Mouse (Mus musculus) MEL (cell line): ENCODE results near the gene Clec4f. TPM values are rescaled to one million over a fixed set of nuclear protein-coding genes. Genes with fewer than 3 reads are reported as not detected.

Source experiments
- DNase-seq: peaks from one replicate; pipeline ENCODE4 v3.0.0; 2011; ENCODE audit warnings: low read depth, low spot score
- H3K27ac ChIP-seq: 2 replicates; pipeline ENCODE4 v1.5.1; 2012; ENCODE audit warnings: low read depth, mild to moderate bottlenecking, control low read depth, low read length, moderate library complexity; ENCODE audit not compliant: control insufficient read depth
- H3K27me3 ChIP-seq, 2 experiments: fragments of 150-350 bp in 1 of 2; sonication (generic) in 1 of 2; 2 replicates each; pipeline ENCODE4 v1.6.1; 2012; ENCODE audit warnings: low read length in 2 of 2, mild to moderate bottlenecking in 2 of 2, improper control_type of control experiment in 1 of 2, moderate library complexity in 1 of 2; ENCODE audit not compliant: insufficient read depth in 2 of 2, control insufficient read depth in 1 of 2
- H3K36me3 ChIP-seq, 2 experiments: 2 replicates each; pipeline ENCODE4 v1.6.1; 2012 to 2014; ENCODE audit warnings: low read length in 2 of 2, improper control_type of control experiment in 1 of 2, inconsistent platforms in 1 of 2, mild to moderate bottlenecking in 1 of 2; ENCODE audit not compliant: insufficient read depth in 2 of 2, control insufficient read depth in 1 of 2
- H3K4me1 ChIP-seq, 2 experiments: fragments of 150-350 bp in 1 of 2; sonication (generic) in 1 of 2; 2 replicates each; pipeline ENCODE4 v1.6.1; 2012; ENCODE audit warnings: low read length in 2 of 2, improper control_type of control experiment in 1 of 2, mild to moderate bottlenecking in 1 of 2; ENCODE audit not compliant: insufficient read depth in 2 of 2, control insufficient read depth in 1 of 2
- H3K4me3 ChIP-seq, 2 experiments: fragments of 150-350 bp in 1 of 2; sonication (generic) in 1 of 2; 2 replicates each; pipeline ENCODE4 v1.5.1; 2012; ENCODE audit warnings: low read depth in 2 of 2, low read length in 2 of 2, mild to moderate bottlenecking in 2 of 2, moderate library complexity in 2 of 2, control low read depth in 1 of 2, improper control_type of control experiment in 1 of 2; ENCODE audit not compliant: control insufficient read depth in 1 of 2, insufficient read depth in 1 of 2
- H3K79me2 ChIP-seq: 2 replicates; pipeline ENCODE4 v1.6.1; 2012; ENCODE audit warnings: mild to moderate bottlenecking, low read length, moderate library complexity; ENCODE audit not compliant: control insufficient read depth, poor library complexity, insufficient read depth
- H3K9ac ChIP-seq: 2 replicates; pipeline ENCODE4 v1.6.1; 2012; ENCODE audit warnings: low read depth, mild to moderate bottlenecking, control low read depth, low read length, moderate library complexity; ENCODE audit not compliant: control insufficient read depth, poor library complexity, severe bottlenecking
- H3K9me3 ChIP-seq: fragments of 150-350 bp; sonication (generic); replicated peaks from 2 replicates; pipeline ENCODE4 v1.6.1; 2012; ENCODE audit warnings: mild to moderate bottlenecking, low read length, improper control_type of control experiment, moderate library complexity; ENCODE audit not compliant: insufficient read depth
- CHD1 ChIP-seq: IDR thresholded peaks from 2 replicates; pipeline ENCODE4 v1.6.1; 2012; ENCODE audit warnings: low read depth, mild to moderate bottlenecking, inconsistent platforms, low read length, improper control_type of control experiment
- CHD2 ChIP-seq: IDR thresholded peaks from 2 replicates; pipeline ENCODE4 v1.6.1; 2011; ENCODE audit warnings: low read length, improper control_type of control experiment
- ELF1 ChIP-seq: IDR thresholded peaks from 2 replicates; pipeline ENCODE4 v1.6.1; 2014; ENCODE audit warnings: low read depth, mild to moderate bottlenecking, inconsistent platforms, low read length, improper control_type of control experiment, moderate library complexity
- EP300 ChIP-seq, 2 experiments: IDR thresholded peaks; 2 replicates each; pipeline ENCODE4 v1.6.1; 2011; ENCODE audit warnings: improper control_type of control experiment in 2 of 2, low read length in 2 of 2, low read depth in 1 of 2, mild to moderate bottlenecking in 1 of 2
- GABPA ChIP-seq: IDR thresholded peaks from 2 replicates; pipeline ENCODE4 v1.6.1; 2012; ENCODE audit warnings: low read depth, mild to moderate bottlenecking, inconsistent platforms, low read length, improper control_type of control experiment, moderate library complexity
- JUND ChIP-seq: IDR thresholded peaks from 2 replicates; pipeline ENCODE4 v1.6.1; 2011; ENCODE audit warnings: low read depth, mild to moderate bottlenecking, improper control_type of control experiment, low read length
- MAZ ChIP-seq: IDR thresholded peaks from 2 replicates; pipeline ENCODE4 v1.6.1; 2012; ENCODE audit warnings: low read depth, mild to moderate bottlenecking, inconsistent platforms, low read length, improper control_type of control experiment
- MEF2A ChIP-seq: IDR thresholded peaks from 2 replicates; pipeline ENCODE4 v1.6.1; 2014; ENCODE audit warnings: low read depth, mild to moderate bottlenecking, inconsistent platforms, low read length, improper control_type of control experiment; ENCODE audit not compliant: poor library complexity, insufficient replicate concordance, severe bottlenecking; ENCODE audit errors: extremely low read depth
- MXI1 ChIP-seq: IDR thresholded peaks from 2 replicates; pipeline ENCODE4 v1.6.1; 2011; ENCODE audit warnings: mild to moderate bottlenecking, low read depth, low read length, improper control_type of control experiment
- MYB ChIP-seq: IDR thresholded peaks from 2 replicates; pipeline ENCODE4 v1.6.1; 2011; ENCODE audit warnings: mild to moderate bottlenecking, low read depth, low read length, improper control_type of control experiment
- MYC ChIP-seq: IDR thresholded peaks from 2 replicates; pipeline ENCODE4 v1.6.1; 2011; ENCODE audit warnings: low read depth, mild to moderate bottlenecking, low read length, improper control_type of control experiment, moderate library complexity
- NELFE ChIP-seq: IDR thresholded peaks from 2 replicates; pipeline ENCODE4 v1.6.1; 2011; ENCODE audit warnings: low read depth, low read length, improper control_type of control experiment
- NRF1 ChIP-seq: IDR thresholded peaks from 2 replicates; pipeline ENCODE4 v1.6.1; 2014; ENCODE audit warnings: low read depth, mild to moderate bottlenecking, inconsistent platforms, low read length, improper control_type of control experiment, moderate library complexity; ENCODE audit not compliant: poor library complexity, insufficient read depth, severe bottlenecking
- POLR2AphosphoS5 ChIP-seq: IDR thresholded peaks from 2 replicates; pipeline ENCODE4 v1.6.1; 2012; ENCODE audit warnings: low read depth, borderline replicate concordance, mild to moderate bottlenecking, inconsistent platforms, low read length, moderate library complexity, mixed read lengths
- RAD21 ChIP-seq: IDR thresholded peaks from 2 replicates; pipeline ENCODE4 v1.6.1; 2011; ENCODE audit warnings: mild to moderate bottlenecking, low read depth, low read length, improper control_type of control experiment
- SMC3 ChIP-seq: IDR thresholded peaks from 2 replicates; pipeline ENCODE4 v1.6.1; 2011; ENCODE audit warnings: low read depth, low read length, improper control_type of control experiment
- TAL1 ChIP-seq: IDR thresholded peaks from 2 replicates; pipeline ENCODE4 v1.6.1; 2012; ENCODE audit warnings: mild to moderate bottlenecking, inconsistent platforms, low read length, moderate library complexity, mixed read lengths
- TBP ChIP-seq: IDR thresholded peaks from 2 replicates; pipeline ENCODE4 v1.8.0; 2011; ENCODE audit warnings: low read depth, low read length, improper control_type of control experiment
- UBTF ChIP-seq: IDR thresholded peaks from 2 replicates; pipeline ENCODE4 v1.6.1; 2012; ENCODE audit warnings: low read depth, mild to moderate bottlenecking, inconsistent platforms, low read length, improper control_type of control experiment, moderate library complexity, borderline replicate concordance; ENCODE audit not compliant: insufficient read depth
- USF2 ChIP-seq, 2 experiments: IDR thresholded peaks; 2 replicates each; pipeline ENCODE4 v1.6.1; 2011 to 2012; ENCODE audit warnings: improper control_type of control experiment in 2 of 2, low read length in 2 of 2, borderline replicate concordance in 1 of 2, inconsistent platforms in 1 of 2, low read depth in 1 of 2, mild to moderate bottlenecking in 1 of 2; ENCODE audit not compliant: insufficient read depth in 1 of 2
- ZKSCAN1 ChIP-seq: IDR thresholded peaks from 2 replicates; pipeline ENCODE4 v1.6.1; 2012; ENCODE audit warnings: low read depth, mild to moderate bottlenecking, inconsistent platforms, low read length, improper control_type of control experiment, moderate library complexity
- ZNF384 ChIP-seq: IDR thresholded peaks from 2 replicates; pipeline ENCODE4 v1.6.1; 2012; ENCODE audit warnings: low read depth, mild to moderate bottlenecking, inconsistent platforms, low read length, improper control_type of control experiment
- polyA plus RNA-seq, 2 experiments: library from polyadenylated mRNA; stranded (reverse) in 1 of 2; unstranded in 1 of 2; fragments of >175 nt in 1 of 2; fragments of >200 nt in 1 of 2; gene quantifications; 2 replicates each; pipeline versions ENCODE4 v1.2.1 to v1.2.4; 2012; ENCODE audit warnings: low replicate concordance in 2 of 2, low read depth in 1 of 2; ENCODE audit not compliant: insufficient read length in 2 of 2, insufficient read depth in 1 of 2, missing spikeins in 1 of 2
- total RNA-seq: library from RNA; depleted of rRNA; stranded (reverse); fragments of 300-350 nt; gene quantifications from 2 replicates; pipeline ENCODE4 v1.2.3, GENCODE M21; 2012

Gene Clec4f
- total and polyA plus RNA-seq, 3 experiments = not detected

DNA sequence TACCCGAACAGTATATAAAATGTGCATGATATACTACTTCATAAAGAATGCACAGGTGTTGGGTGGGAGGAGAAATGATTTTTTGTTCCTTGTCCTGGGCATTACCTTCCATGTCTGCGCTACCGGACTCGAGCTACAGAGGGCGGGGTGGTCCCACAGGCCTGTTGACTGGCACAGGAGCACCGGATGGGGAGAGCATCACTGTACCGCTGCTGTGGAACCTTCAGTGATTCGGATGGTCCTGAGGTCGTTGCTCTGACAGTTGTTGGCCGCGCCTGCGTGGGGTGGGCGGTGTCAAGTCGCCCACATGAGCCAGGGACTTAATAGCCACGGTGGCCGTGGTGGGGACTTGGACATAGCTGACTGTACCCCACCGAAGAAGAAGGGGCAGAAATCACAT lies 29.2 kb downstream of the Clec4f start:
- peaks cover 4 to 6% of the 10 kb centered on the region in 2 experiments for H3K27me3 ChIP-seq
- H3K9me3 ChIP-seq = no peaks in the 10 kb centered on the region
- no peaks in the 10 kb centered on the region for H3K36me3 ChIP-seq
- H3K4me3 ChIP-seq = no peak overlapping the region
- DNase-seq = no peak
- H3K79me2 ChIP-seq = no peaks in the 10 kb centered on the region
- TF ChIP-seq CHD2 = no peak
- no peak for TF ChIP-seq SMC3
- TF ChIP-seq NELFE = no peak
- no peak for TF ChIP-seq NRF1
- no peak for TF ChIP-seq JUND
- TF ChIP-seq UBTF = no peak
- TF ChIP-seq MYC = no peak
- TF ChIP-seq USF2 (IDR thresholded peaks at IDR 0.05; ENCODE audit: borderline replicate concordance in 1 of 2, insufficient read depth in 1 of 2, low read depth in 1 of 2, low read length in 2 of 2) = no peak
- no peak for TF ChIP-seq MYB
- TF ChIP-seq ZNF384 = no peak
- no peak for TF ChIP-seq TAL1
- no peak for TF ChIP-seq POLR2AphosphoS5
- no peak for TF ChIP-seq EP300 (IDR thresholded peaks at IDR 0.05; ENCODE audit: low read depth in 1 of 2, low read length in 2 of 2)
- no peak for TF ChIP-seq MEF2A
- no peak for TF ChIP-seq TBP
- no peak for TF ChIP-seq ZKSCAN1
- TF ChIP-seq MXI1 = no peak
- TF ChIP-seq, all 39 proteins: peak for 0
- no peak overlapping the region for H3K27ac ChIP-seq
- H3K9ac ChIP-seq = no peak overlapping the region
- no peaks in the 10 kb centered on the region for H3K4me1 ChIP-seq

DNA sequence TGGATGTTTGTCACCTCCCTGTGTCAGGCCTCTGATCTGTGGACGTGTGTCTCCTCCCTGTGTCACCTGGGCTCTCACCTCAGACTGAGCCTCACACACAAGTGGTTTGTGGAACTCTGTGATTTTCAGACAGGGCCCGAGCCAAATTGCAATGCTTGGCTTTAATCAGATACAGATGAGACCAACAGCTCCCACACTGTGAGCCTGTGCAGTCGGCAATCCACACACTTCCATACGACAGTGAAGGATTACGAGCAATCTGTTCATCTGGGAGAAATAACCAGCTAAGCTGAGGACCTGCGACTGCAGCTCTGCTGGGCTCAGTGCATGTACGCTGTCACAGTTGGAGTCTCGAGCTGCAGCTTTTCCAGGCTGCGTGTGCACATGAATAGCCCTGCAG lies 36.0 kb downstream of the Clec4f start:
- Histone ChIP-seq H3K27me3 (peaks cover 3 to 17% of the 10 kb centered on the region in 2 experiments), H3K4me1 (no peaks in the 10 kb centered on the region), H3K79me2 (no peaks in the 10 kb centered on the region), H3K9me3 (no peaks in the 10 kb centered on the region), H3K9ac (no peak overlapping the region), H3K4me3 (no peak overlapping the region), H3K27ac (no peak overlapping the region), H3K36me3 (no peaks in the 10 kb centered on the region)
- no peak for DNase-seq
- TF ChIP-seq RAD21 (no peak), SMC3 (no peak), MAZ (no peak), MYB (no peak), GABPA (no peak), CHD1 (no peak), ELF1 (no peak)
